Mouse (Mus musculus): ENCODE measurements around the gene Thtpa. TPM values are rescaled to one million over a fixed set of nuclear protein-coding genes. Genes with fewer than 3 reads are reported as not detected.

The Thtpa gene
- total and polyA plus RNA-seq, 3 experiments, result 9.0 to 13.2 TPM; not detected in 1

- H3K27ac ChIP-seq (ENCODE audit: control insufficient read depth, low read depth, low read length), result no peak overlapping the region
- H3K9me3 ChIP-seq (replicated peaks; ENCODE audit: insufficient read depth, low read length), result no peaks in the 10 kb centered on the region
- no peaks in the 10 kb centered on the region for H3K27me3 ChIP-seq (ENCODE audit: control insufficient read depth in 1 of 2, insufficient read depth in 2 of 2, low read length in 2 of 2)
- no peak overlapping the region for H3K4me3 ChIP-seq (ENCODE audit: control insufficient read depth in 1 of 2, insufficient read depth in 1 of 2, low read depth in 2 of 2, low read length in 2 of 2)
- TF ChIP-seq ETS1 (IDR thresholded peaks at IDR 0.05; ENCODE audit: low read depth, low read length), result no peak
- no peak for TF ChIP-seq POLR2A (IDR thresholded peaks at IDR 0.05; ENCODE audit: control insufficient read depth in 1 of 2, insufficient read depth in 1 of 2, low read depth in 1 of 2, low read length in 2 of 2, poor library complexity in 1 of 2)
- no peak for TF ChIP-seq JUND (IDR thresholded peaks at IDR 0.05; ENCODE audit: low read depth, low read length)
- no peak for TF ChIP-seq GABPA (IDR thresholded peaks at IDR 0.05; ENCODE audit: low read depth, low read length)
- H3K36me3 ChIP-seq (ENCODE audit: control insufficient read depth in 1 of 2, insufficient read depth in 2 of 2, low read length in 2 of 2), result no peaks in the 10 kb centered on the region; a peak in 1 of 4 replicates
- H3K4me1 ChIP-seq (ENCODE audit: control insufficient read depth in 1 of 2, insufficient read depth in 2 of 2, low read length in 2 of 2), result no peaks in the 10 kb centered on the region; a peak in 1 of 4 replicates
- DNase-seq (ENCODE audit: low read depth, low spot score), result no peak
- H3K79me2 ChIP-seq (ENCODE audit: control insufficient read depth, insufficient read depth, low read length, poor library complexity), result no peaks in the 10 kb centered on the region
- no peak overlapping the region for H3K9ac ChIP-seq (ENCODE audit: control insufficient read depth, low read depth, low read length, poor library complexity, severe bottlenecking)
Observed at GRCm38 (mm10) chr14:55053050-55053449, 41.5 kb upstream of the Thtpa start.

GRCm38 (mm10) chr14:55053708-55054190 lies 40.8 kb upstream of the Thtpa start:
- Histone ChIP-seq H3K4me1 (ENCODE audit: control insufficient read depth in 1 of 2, insufficient read depth in 2 of 2, low read length in 2 of 2) (no peaks in the 10 kb centered on the region; a peak in 1 of 4 replicates), H3K27me3 (ENCODE audit: control insufficient read depth in 1 of 2, insufficient read depth in 2 of 2, low read length in 2 of 2) (no peaks in the 10 kb centered on the region), H3K9me3 (replicated peaks; ENCODE audit: insufficient read depth, low read length) (no peaks in the 10 kb centered on the region), H3K9ac (ENCODE audit: control insufficient read depth, low read depth, low read length, poor library complexity, severe bottlenecking) (no peak overlapping the region), H3K27ac (ENCODE audit: control insufficient read depth, low read depth, low read length) (no peak overlapping the region), H3K36me3 (ENCODE audit: control insufficient read depth in 1 of 2, insufficient read depth in 2 of 2, low read length in 2 of 2) (no peaks in the 10 kb centered on the region), H3K79me2 (ENCODE audit: control insufficient read depth, insufficient read depth, low read length, poor library complexity) (no peaks in the 10 kb centered on the region), H3K4me3 (ENCODE audit: control insufficient read depth in 1 of 2, insufficient read depth in 1 of 2, low read depth in 2 of 2, low read length in 2 of 2) (no peak overlapping the region)
- no peak for TF ChIP-seq POLR2AphosphoS2 (IDR thresholded peaks at IDR 0.05; ENCODE audit: low read length)
- TF ChIP-seq E2F4 (IDR thresholded peaks at IDR 0.05; ENCODE audit: borderline replicate concordance, low read depth, low read length), result no peak
- no peak for TF ChIP-seq UBTF (IDR thresholded peaks at IDR 0.05; ENCODE audit: borderline replicate concordance, insufficient read depth, low read depth, low read length)
- TF ChIP-seq POLR2AphosphoS5 (IDR thresholded peaks at IDR 0.05; ENCODE audit: borderline replicate concordance, low read depth, low read length), result no peak
- no peak for TF ChIP-seq POLR2A (IDR thresholded peaks at IDR 0.05; ENCODE audit: control insufficient read depth in 1 of 2, insufficient read depth in 1 of 2, low read depth in 1 of 2, low read length in 2 of 2, poor library complexity in 1 of 2)
- DNase-seq (ENCODE audit: low read depth, low spot score), result no peak

DNA sequence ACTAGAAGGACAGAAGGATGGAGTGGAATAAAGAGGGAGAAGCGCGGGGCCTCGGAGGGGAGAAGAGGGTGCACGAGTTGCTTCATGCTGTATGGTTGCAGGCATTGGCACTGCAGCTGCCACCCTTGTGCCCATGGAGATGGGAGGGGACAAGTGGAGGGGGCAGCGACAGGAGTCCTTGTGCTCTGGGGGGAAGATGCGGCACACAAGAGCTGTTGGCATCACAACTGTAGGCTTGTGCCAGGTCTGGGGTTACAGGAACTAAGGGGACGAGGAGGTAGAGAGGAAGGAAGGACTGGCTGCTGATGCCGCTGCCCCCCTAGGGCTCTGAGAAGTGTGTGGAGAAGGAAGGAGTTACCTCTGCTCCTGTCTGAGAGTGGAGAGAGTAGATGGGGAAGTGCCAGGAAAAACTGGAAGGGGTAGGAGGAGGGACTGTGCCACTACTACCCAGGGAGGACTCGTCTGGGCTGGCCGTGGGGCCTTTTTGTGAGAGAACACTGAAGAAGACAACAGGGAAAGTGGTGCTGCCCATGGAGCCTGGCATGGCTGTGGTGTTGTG lies 40.3 kb upstream of the Thtpa start:
- Histone ChIP-seq H3K4me3 (ENCODE audit: control insufficient read depth in 1 of 2, insufficient read depth in 1 of 2, low read depth in 2 of 2, low read length in 2 of 2) (no peak overlapping the region), H3K9me3 (replicated peaks; ENCODE audit: insufficient read depth, low read length) (no peaks in the 10 kb centered on the region), H3K27me3 (ENCODE audit: control insufficient read depth in 1 of 2, insufficient read depth in 2 of 2, low read length in 2 of 2) (no peaks in the 10 kb centered on the region), H3K4me1 (ENCODE audit: control insufficient read depth in 1 of 2, insufficient read depth in 2 of 2, low read length in 2 of 2) (no peaks in the 10 kb centered on the region; a peak in 1 of 4 replicates), H3K9ac (ENCODE audit: control insufficient read depth, low read depth, low read length, poor library complexity, severe bottlenecking) (no peak overlapping the region), H3K36me3 (ENCODE audit: control insufficient read depth in 1 of 2, insufficient read depth in 2 of 2, low read length in 2 of 2) (0 out of 4 replicates have a peak, but pooled peaks cover 0 to 3% of the 10 kb centered on the region in 2 experiments), H3K79me2 (ENCODE audit: control insufficient read depth, insufficient read depth, low read length, poor library complexity) (no peaks in the 10 kb centered on the region), H3K27ac (ENCODE audit: control insufficient read depth, low read depth, low read length) (no peak overlapping the region)
- no peak for DNase-seq (ENCODE audit: low read depth, low spot score)
- TF ChIP-seq POLR2A (IDR thresholded peaks at IDR 0.05; ENCODE audit: control insufficient read depth in 1 of 2, insufficient read depth in 1 of 2, low read depth in 1 of 2, low read length in 2 of 2, poor library complexity in 1 of 2) (no peak), MXI1 (IDR thresholded peaks at IDR 0.05; ENCODE audit: low read depth, low read length) (no peak), CHD1 (IDR thresholded peaks at IDR 0.05; ENCODE audit: low read depth, low read length) (no peak), NELFE (IDR thresholded peaks at IDR 0.05; ENCODE audit: low read depth, low read length) (no peak), MAZ (IDR thresholded peaks at IDR 0.05; ENCODE audit: low read depth, low read length) (no peak), CTCF (IDR thresholded peaks at IDR 0.05 in 2 of 3, conservative IDR thresholded peaks at IDR 0.05 in 1 of 3; ENCODE audit: control insufficient read depth in 1 of 3, insufficient read depth in 1 of 3, low read depth in 2 of 3, low read length in 3 of 3, poor library complexity in 1 of 3, severe bottlenecking in 1 of 3) (no peak), UBTF (IDR thresholded peaks at IDR 0.05; ENCODE audit: borderline replicate concordance, insufficient read depth, low read depth, low read length) (no peak), MEF2A (IDR thresholded peaks at IDR 0.05; ENCODE audit: extremely low read depth, insufficient replicate concordance, low read depth, low read length, poor library complexity, severe bottlenecking) (no peak), GABPA (IDR thresholded peaks at IDR 0.05; ENCODE audit: low read depth, low read length) (no peak), MAFK (IDR thresholded peaks at IDR 0.05; ENCODE audit: borderline replicate concordance, low read depth, low read length) (no peak), GATA1 (IDR thresholded peaks at IDR 0.05; ENCODE audit: low read depth, low read length) (no peak), ETS1 (IDR thresholded peaks at IDR 0.05; ENCODE audit: low read depth, low read length) (no peak), SMC3 (IDR thresholded peaks at IDR 0.05; ENCODE audit: low read depth, low read length) (no peak)

Measured in MEL (cell line).